Mouse (Mus musculus) CH12.LX (cell line): ENCODE measurements around the gene Speer4f2. TPM values are rescaled to one million over a fixed set of nuclear protein-coding genes. Genes with fewer than 3 reads are reported as not detected.

ENCODE experiments used
- DNase-seq: peaks from one replicate; pipeline ENCODE4 v3.0.0-alpha.2; 2013; ENCODE audit errors: extremely low read depth
- H3K27ac ChIP-seq: 2 replicates; pipeline ENCODE4 v1.5.1; 2012; ENCODE audit warnings: low read depth, mild to moderate bottlenecking, control low read depth, moderate library complexity; ENCODE audit not compliant: insufficient read depth
- H3K27me3 ChIP-seq: replicated peaks from 2 replicates; pipeline ENCODE3; 2012; ENCODE audit warnings: inconsistent platforms
- H3K36me3 ChIP-seq, 2 experiments: replicated peaks in 1 of 2; 2 replicates each; pipeline versions ENCODE3 to v1.6.1; 2012; ENCODE audit warnings: inconsistent platforms in 1 of 2, low read length in 1 of 2, mild to moderate bottlenecking in 1 of 2, mixed read lengths in 1 of 2, moderate library complexity in 1 of 2; ENCODE audit not compliant: control insufficient read depth in 1 of 2, insufficient read depth in 1 of 2
- H3K4me1 ChIP-seq, 2 experiments: 2 replicates each; pipeline ENCODE4 v1.6.1; 2012; ENCODE audit warnings: inconsistent platforms in 1 of 2, moderate library complexity in 1 of 2; ENCODE audit not compliant: insufficient read depth in 2 of 2, control insufficient read depth in 1 of 2
- H3K4me2 ChIP-seq: 2 replicates; pipeline ENCODE4 v1.6.1; 2012; ENCODE audit warnings: low read depth, mild to moderate bottlenecking, control low read depth; ENCODE audit not compliant: poor library complexity, insufficient read depth, severe bottlenecking
- H3K4me3 ChIP-seq, 3 experiments: fragments of 150-350 bp in 1 of 3; sonication (generic) in 1 of 3; replicated peaks in 1 of 3; 2 replicates each; pipeline versions ENCODE3 to v1.5.1; 2011 to 2012; ENCODE audit warnings: low read depth in 2 of 3, low read length in 2 of 3, mild to moderate bottlenecking in 2 of 3, moderate library complexity in 2 of 3, control low read depth in 1 of 3, improper control_type of control experiment in 1 of 3, inconsistent platforms in 1 of 3, mixed read lengths in 1 of 3; ENCODE audit not compliant: poor library complexity in 1 of 3
- H3K79me2 ChIP-seq: replicated peaks from 2 replicates; pipeline ENCODE4 v1.6.1; 2012; ENCODE audit warnings: mild to moderate bottlenecking, moderate library complexity; ENCODE audit not compliant: control insufficient read depth, poor library complexity, insufficient read depth, severe bottlenecking; ENCODE audit errors: extremely low read depth
- H3K9ac ChIP-seq: 2 replicates; pipeline ENCODE4 v1.6.1; 2012; ENCODE audit warnings: low read depth, mild to moderate bottlenecking, control low read depth, moderate library complexity; ENCODE audit not compliant: insufficient read depth
- H3K9me3 ChIP-seq: replicated peaks from 2 replicates; pipeline ENCODE3; 2012; ENCODE audit warnings: low read length, inconsistent platforms, mixed read lengths
- CTCF ChIP-seq, 2 experiments: IDR thresholded peaks in 1 of 2; conservative IDR thresholded peaks in 1 of 2; 2 replicates each; pipeline ENCODE4 v1.5.1; 2011 to 2012; ENCODE audit warnings: low read depth in 2 of 2, low read length in 2 of 2, improper control_type of control experiment in 1 of 2, inconsistent platforms in 1 of 2, mild to moderate bottlenecking in 1 of 2, moderate library complexity in 1 of 2
- E2F4 ChIP-seq: IDR thresholded peaks from 2 replicates; pipeline ENCODE4 v1.6.1; 2011; ENCODE audit warnings: low read depth, low read length, improper control_type of control experiment; ENCODE audit not compliant: insufficient replicate concordance
- ELF1 ChIP-seq: IDR thresholded peaks from 2 replicates; pipeline ENCODE4 v1.6.1; 2014; ENCODE audit warnings: low read depth, mild to moderate bottlenecking, inconsistent platforms, low read length, improper control_type of control experiment
- EP300 ChIP-seq: IDR thresholded peaks from 2 replicates; pipeline ENCODE4 v1.6.1; 2011; ENCODE audit warnings: low read length, improper control_type of control experiment
- ETS1 ChIP-seq: conservative IDR thresholded peaks from 2 replicates; pipeline ENCODE4 v1.6.1; 2012; ENCODE audit warnings: low read depth, mild to moderate bottlenecking, inconsistent platforms, low read length, improper control_type of control experiment, moderate library complexity
- JUN ChIP-seq: IDR thresholded peaks from 2 replicates; pipeline ENCODE4 v1.6.1; 2011; ENCODE audit warnings: low read depth, mild to moderate bottlenecking, low read length, improper control_type of control experiment, moderate library complexity; ENCODE audit not compliant: insufficient read depth
- MAZ ChIP-seq: IDR thresholded peaks from 2 replicates; pipeline ENCODE4 v1.6.1; 2012; ENCODE audit warnings: low read depth, mild to moderate bottlenecking, inconsistent platforms, low read length, improper control_type of control experiment, moderate library complexity
- MEF2A ChIP-seq: IDR thresholded peaks from 2 replicates; pipeline ENCODE4 v1.6.1; 2014; ENCODE audit warnings: low read depth, mild to moderate bottlenecking, inconsistent platforms, low read length, improper control_type of control experiment, borderline replicate concordance
- MYC ChIP-seq: IDR thresholded peaks from 2 replicates; pipeline ENCODE4 v1.6.1; 2011; ENCODE audit warnings: low read depth, mild to moderate bottlenecking, improper control_type of control experiment, low read length
- NRF1 ChIP-seq: IDR thresholded peaks from 2 replicates; pipeline ENCODE4 v1.6.1; 2014; ENCODE audit warnings: low read depth, mild to moderate bottlenecking, inconsistent platforms, low read length, improper control_type of control experiment, moderate library complexity
- POLR2A ChIP-seq: IDR thresholded peaks from 2 replicates; pipeline ENCODE4 v1.6.1; 2011; ENCODE audit warnings: low read depth, mild to moderate bottlenecking, improper control_type of control experiment, low read length
- POLR2AphosphoS2 ChIP-seq: IDR thresholded peaks from 2 replicates; pipeline ENCODE4 v1.6.1; 2011; ENCODE audit warnings: low read depth, low read length, improper control_type of control experiment
- RAD21 ChIP-seq: IDR thresholded peaks from 2 replicates; pipeline ENCODE4 v1.6.1; 2011; ENCODE audit warnings: low read depth, mild to moderate bottlenecking, low read length, improper control_type of control experiment, moderate library complexity
- RCOR1 ChIP-seq: conservative IDR thresholded peaks from 2 replicates; pipeline ENCODE4 v1.6.1; 2012; ENCODE audit warnings: low read depth, mild to moderate bottlenecking, inconsistent platforms, low read length, improper control_type of control experiment
- TCF12 ChIP-seq: IDR thresholded peaks from 2 replicates; pipeline ENCODE4 v1.6.1; 2014; ENCODE audit warnings: low read depth, mild to moderate bottlenecking, inconsistent platforms, low read length, improper control_type of control experiment
- USF1 ChIP-seq: IDR thresholded peaks from 2 replicates; pipeline ENCODE4 v1.6.1; 2014; ENCODE audit warnings: low read depth, mild to moderate bottlenecking, inconsistent platforms, low read length, improper control_type of control experiment
- USF2 ChIP-seq: conservative IDR thresholded peaks from 2 replicates; pipeline ENCODE4 v1.6.1; 2011; ENCODE audit warnings: low read depth, low read length, improper control_type of control experiment
- ZKSCAN1 ChIP-seq: IDR thresholded peaks from 2 replicates; pipeline ENCODE4 v1.6.1; 2012; ENCODE audit warnings: low read depth, inconsistent platforms, low read length, improper control_type of control experiment, borderline replicate concordance
- ZNF384 ChIP-seq: IDR thresholded peaks from 2 replicates; pipeline ENCODE4 v1.6.1; 2012; ENCODE audit warnings: low read depth, low read length, improper control_type of control experiment, inconsistent platforms
- dilution Hi-C: fragments of 300-500 bp; cut with MboI; formaldehyde crosslinking; loops from 2 replicates; pipeline ENCODE4 v1.14.3; 2020; ENCODE audit warnings: low sequenced_read_pairs; ENCODE audit not compliant: extremely low pct_unique_long_range_greater_than_20kb, extremely low pct_ligation_motif_present
- in situ Hi-C: fragments of 300-500 bp; cut with MboI; formaldehyde crosslinking; loops from 3 replicates; pipeline ENCODE4 v1.14.3; 2019; ENCODE audit warnings: low sequenced_read_pairs, low pct_ligation_motif_present, low pct_unique_long_range_greater_than_20kb, mixed read lengths
- polyA plus RNA-seq: library from polyadenylated mRNA; unstranded; fragments of >175 nt; gene quantifications from 2 replicates; pipeline ENCODE4 v1.2.1, GENCODE M21; 2012; ENCODE audit warnings: low read depth; ENCODE audit not compliant: insufficient read length
- total RNA-seq, 2 experiments: library from RNA; depleted of rRNA; stranded (reverse); fragments of 300-350 nt in 1 of 2; fragments of >200 nt in 1 of 2; gene quantifications; 2 replicates each; pipeline ENCODE4 v1.2.3; 2012 to 2014

Speer4f2 gene
- total and polyA plus RNA-seq, 3 experiments: not detected

DNA sequence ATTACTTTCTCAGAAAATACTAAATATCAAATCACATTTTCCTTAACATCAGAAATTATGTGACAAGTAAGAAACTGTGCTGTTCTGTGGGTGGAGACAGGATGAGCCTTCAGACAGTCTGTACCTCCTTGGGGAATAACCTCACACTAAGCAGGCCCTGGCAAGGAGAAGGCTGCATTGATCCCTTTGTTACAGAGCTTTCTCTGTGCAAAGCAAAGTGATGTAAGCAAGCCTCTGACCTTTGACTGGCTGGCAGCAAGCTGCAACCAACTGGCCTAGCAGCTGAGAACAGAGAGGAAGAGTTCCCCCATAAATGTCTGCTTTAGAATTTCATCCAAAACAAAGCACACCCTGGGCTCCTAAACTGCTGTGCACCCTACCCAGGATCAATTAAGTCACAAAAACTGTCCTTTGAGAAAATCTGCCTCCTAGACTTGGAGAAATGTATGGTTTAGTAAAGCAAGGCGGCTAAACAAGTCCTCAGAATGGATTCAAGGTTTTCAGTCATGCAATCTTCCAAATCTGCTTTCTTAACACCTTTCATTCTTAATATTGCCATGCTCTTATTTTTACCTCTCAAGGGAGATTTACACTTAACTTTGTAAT lies 46.3 kb downstream of the Speer4f2 start:
- H3K79me2 ChIP-seq: no peaks in the 10 kb centered on the region
- peaks cover 0 to 4% of the 10 kb centered on the region in 2 experiments; a peak in 1 of 4 replicates for H3K4me1 ChIP-seq
- no peak for TF ChIP-seq USF2
- no peak for TF ChIP-seq ZNF384
- no peak for TF ChIP-seq E2F4
- no peak for TF ChIP-seq MEF2A
- no peak for TF ChIP-seq EP300
- no peak for TF ChIP-seq USF1
- TF ChIP-seq TCF12: no peak
- no peak for TF ChIP-seq RAD21
- no peak for TF ChIP-seq JUN
- TF ChIP-seq RCOR1: no peak
- no peak for TF ChIP-seq ZKSCAN1
- TF ChIP-seq ELF1: no peak
- TF ChIP-seq CTCF (conservative IDR thresholded peaks at IDR 0.05 in 1 of 2, IDR thresholded peaks at IDR 0.05 in 1 of 2; ENCODE audit: low read depth in 2 of 2, low read length in 2 of 2): no peak
- no peak for TF ChIP-seq NRF1
- TF ChIP-seq ETS1: no peak
- no peak for TF ChIP-seq POLR2AphosphoS2
- no peaks in the 10 kb centered on the region for H3K27me3 ChIP-seq
- no peaks in the 10 kb centered on the region for H3K36me3 ChIP-seq
- no peak overlapping the region for H3K4me3 ChIP-seq
- H3K27ac ChIP-seq: no peak overlapping the region
- in situ Hi-C loops: no loop called here
- dilution Hi-C loops: no loop called here
- no peak overlapping the region for H3K9ac ChIP-seq
- no peaks in the 10 kb centered on the region for H3K9me3 ChIP-seq
- no peak overlapping the region for H3K4me2 ChIP-seq
- DNase-seq: peak; percentile 15

- no peak overlapping the region for H3K4me2 ChIP-seq
- TF ChIP-seq EP300: no peak
- no peak for TF ChIP-seq MYC
- no peak for TF ChIP-seq POLR2A
- TF ChIP-seq E2F4: no peak
- TF ChIP-seq MAZ: no peak
- TF ChIP-seq JUN: no peak
- dilution Hi-C loops (no loop called here), in situ Hi-C loops (no loop called here)
- DNase-seq: no peak
- H3K79me2 ChIP-seq: no peaks in the 10 kb centered on the region
- H3K36me3 ChIP-seq: no peaks in the 10 kb centered on the region
- no peak overlapping the region for H3K4me3 ChIP-seq
- H3K9ac ChIP-seq: no peak overlapping the region
- H3K27ac ChIP-seq: no peak overlapping the region
- no peaks in the 10 kb centered on the region for H3K27me3 ChIP-seq
- no peaks in the 10 kb centered on the region for H3K9me3 ChIP-seq
- H3K4me1 ChIP-seq: peaks cover 0 to 4% of the 10 kb centered on the region in 2 experiments; a peak in 1 of 4 replicates
These were observed 46.9 kb downstream of the Speer4f2 start for GRCm38 (mm10) chr5:17419921-17420320.
